Mouse (Mus musculus) c-Kit-positive CD71-positive TER-119-positive erythroid progenitor cells, embryonic 14.5 days (primary cell): ENCODE data around the gene Bicdl1.

ENCODE experiments used
- DNase-seq: peaks from one replicate; pipeline ENCODE4 v3.0.0-alpha.2; 2013; ENCODE audit warnings: low spot score

Gene Bicdl1

GRCm38 (mm10) chr5:115726019-115726418, 5.4 kb downstream of the Bicdl1 start:
- DNase-seq, result no peak

GRCm38 (mm10) chr5:115724422-115724821, 7.0 kb downstream of the Bicdl1 start:
- DNase-seq, result no peak

GRCm38 (mm10) chr5:115722188-115722959, 9.0 kb downstream of the Bicdl1 start:
- DNase-seq, result no peak

GRCm38 (mm10) chr5:115720761-115721160, 10.7 kb downstream of the Bicdl1 start:
- DNase-seq, result no peak

GRCm38 (mm10) chr5:115717693-115718092, 13.7 kb downstream of the Bicdl1 start:
- no peak for DNase-seq

- no peak for DNase-seq
Measured at GRCm38 (mm10) chr5:115717106-115717505, 14.3 kb downstream of the Bicdl1 start.

GRCm38 (mm10) chr5:115716426-115716825, 15.0 kb downstream of the Bicdl1 start:
- no peak for DNase-seq

GRCm38 (mm10) chr5:115714761-115715160, 16.7 kb downstream of the Bicdl1 start:
- DNase-seq, result no peak

GRCm38 (mm10) chr5:115712487-115712886, 18.9 kb downstream of the Bicdl1 start:
- no peak for DNase-seq

GRCm38 (mm10) chr5:115711636-115712419, 19.6 kb downstream of the Bicdl1 start:
- no peak for DNase-seq

- DNase-seq, result no peak
Measured at GRCm38 (mm10) chr5:115710171-115710570, 21.2 kb downstream of the Bicdl1 start.

GRCm38 (mm10) chr5:115708930-115709329, 22.5 kb downstream of the Bicdl1 start:
- DNase-seq, result no peak

GRCm38 (mm10) chr5:115701981-115702380, 29.4 kb downstream of the Bicdl1 start:
- DNase-seq, result no peak

- no peak for DNase-seq
Measured at GRCm38 (mm10) chr5:115701215-115701614, 30.2 kb downstream of the Bicdl1 start.

- DNase-seq, result no peak
Measured at GRCm38 (mm10) chr5:115696811-115697210, 34.6 kb downstream of the Bicdl1 start.

- no peak for DNase-seq
Measured at GRCm38 (mm10) chr5:115695191-115695770, 36.1 kb downstream of the Bicdl1 start.

GRCm38 (mm10) chr5:115693271-115693670, 38.1 kb downstream of the Bicdl1 start:
- no peak for DNase-seq

GRCm38 (mm10) chr5:115686716-115687115, 44.7 kb downstream of the Bicdl1 start:
- DNase-seq, result no peak

- no peak for DNase-seq
Measured at GRCm38 (mm10) chr5:115685126-115685525, 46.3 kb downstream of the Bicdl1 start.

GRCm38 (mm10) chr5:115671846-115672245, 59.6 kb downstream of the Bicdl1 start:
- DNase-seq, result no peak

GRCm38 (mm10) chr5:115670406-115670805, 61.0 kb downstream of the Bicdl1 start:
- DNase-seq, result no peak

GRCm38 (mm10) chr5:115669974-115670373, 61.4 kb downstream of the Bicdl1 start:
- no peak for DNase-seq

GRCm38 (mm10) chr5:115668986-115669385, 62.4 kb downstream of the Bicdl1 start:
- no peak for DNase-seq
